Mouse (Mus musculus) bone marrow macrophage, adult 2 months (primary cell): ENCODE results near the gene Rasa4.

ENCODE experiments used
- CTCF ChIP-seq: IDR thresholded peaks from 2 replicates; pipeline ENCODE4 v1.5.1; 2012; ENCODE audit warnings: low read depth, mild to moderate bottlenecking, low read length, moderate library complexity
- POLR2A ChIP-seq: IDR thresholded peaks from 2 replicates; pipeline ENCODE4 v1.6.1; 2012; ENCODE audit warnings: mild to moderate bottlenecking, low read depth, low read length, borderline replicate concordance

- no peak for TF ChIP-seq CTCF
- no peak for TF ChIP-seq POLR2A
Measured at GRCm38 (mm10) chr5:136094249-136095010, 10.7 kb downstream of the Rasa4 start.
